Mouse (Mus musculus): Measurements from ENCODE around the gene S1pr4.

S1pr4 gene

DNA sequence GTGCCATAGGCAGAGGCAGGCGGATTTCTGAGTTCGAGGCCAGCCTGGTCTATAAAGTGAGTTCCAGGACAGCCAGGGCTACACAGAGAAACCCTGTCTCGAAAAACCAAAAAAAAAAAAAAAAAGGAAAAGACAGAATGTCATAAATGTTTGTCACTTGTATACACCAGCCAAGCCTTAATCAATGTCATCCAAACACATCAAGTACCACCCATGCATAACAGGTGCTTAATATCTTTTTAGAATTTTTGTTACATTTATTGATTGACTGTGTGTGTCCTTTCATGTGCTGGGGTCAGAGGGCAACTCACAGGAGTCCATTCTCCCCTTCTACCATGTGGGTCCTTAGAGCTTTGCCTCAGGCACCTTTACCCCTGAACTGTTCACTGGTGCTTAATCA lies at the start of gene S1pr4:
Gene S1pr4, minus strand, starts transcription at position 101 of the 400 bp plus-strand sequence.
- no peak for DNase-seq (ENCODE audit: low spot score)

DNA sequence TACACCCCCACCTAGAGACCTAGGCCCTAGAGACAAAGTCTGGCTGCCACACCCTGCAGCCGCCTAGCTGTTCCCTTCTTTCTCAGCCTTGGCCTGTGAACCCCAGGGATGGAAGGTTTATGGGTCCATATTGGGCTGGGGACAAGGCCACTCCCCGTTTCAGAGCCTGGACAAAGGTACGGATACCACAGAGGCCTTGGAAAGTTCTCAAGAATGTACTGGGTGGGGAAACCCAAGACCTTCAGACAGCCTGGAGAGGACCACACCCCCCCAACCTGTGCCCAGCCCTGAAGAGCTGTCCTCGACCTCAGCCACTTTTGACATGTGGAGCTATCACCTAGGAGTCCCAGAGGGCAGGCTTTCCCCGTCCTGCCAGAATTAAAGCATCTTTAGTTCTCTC lies 49.0 kb upstream of the S1pr4 start:
- no peak for DNase-seq (ENCODE audit: low spot score)

DNA sequence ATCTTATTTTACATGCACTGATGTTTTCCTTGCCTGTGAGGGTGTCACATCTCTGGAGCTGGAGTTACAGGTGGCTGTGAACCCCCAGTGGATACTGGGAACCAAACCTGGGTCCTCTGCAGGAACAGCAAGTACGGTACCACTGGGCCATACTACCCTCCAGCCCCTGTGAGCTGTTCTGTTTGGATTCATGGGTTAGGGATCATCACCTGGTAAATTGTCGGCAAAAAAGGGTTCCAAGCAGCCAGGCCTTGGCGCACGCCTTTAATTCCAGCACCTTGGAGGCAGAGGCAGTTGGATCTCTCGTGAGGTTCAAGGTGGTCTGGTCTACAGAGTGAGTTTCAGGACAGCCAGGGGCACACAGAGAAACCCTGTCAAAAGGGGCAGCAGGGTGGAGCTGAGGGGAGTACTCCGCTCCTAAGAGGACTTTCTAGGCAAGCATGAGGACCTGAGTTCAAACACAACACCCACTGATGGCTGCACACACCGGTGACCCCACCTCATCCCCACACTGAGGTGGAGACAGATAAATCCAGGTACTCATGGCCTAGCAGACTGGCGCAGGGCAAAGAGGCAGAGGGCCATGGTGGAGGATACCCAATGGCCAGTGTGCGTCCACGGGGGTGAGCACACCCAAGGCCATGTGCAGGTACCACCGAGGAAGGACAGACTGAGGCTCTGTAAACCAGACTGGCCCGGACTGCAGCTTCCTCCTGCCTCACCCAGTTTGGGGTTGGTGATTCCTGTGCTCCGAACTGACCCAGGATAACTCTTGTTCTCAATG lies 47.0 kb upstream of the S1pr4 start:
- DNase-seq (ENCODE audit: low spot score), result no peak

DNA sequence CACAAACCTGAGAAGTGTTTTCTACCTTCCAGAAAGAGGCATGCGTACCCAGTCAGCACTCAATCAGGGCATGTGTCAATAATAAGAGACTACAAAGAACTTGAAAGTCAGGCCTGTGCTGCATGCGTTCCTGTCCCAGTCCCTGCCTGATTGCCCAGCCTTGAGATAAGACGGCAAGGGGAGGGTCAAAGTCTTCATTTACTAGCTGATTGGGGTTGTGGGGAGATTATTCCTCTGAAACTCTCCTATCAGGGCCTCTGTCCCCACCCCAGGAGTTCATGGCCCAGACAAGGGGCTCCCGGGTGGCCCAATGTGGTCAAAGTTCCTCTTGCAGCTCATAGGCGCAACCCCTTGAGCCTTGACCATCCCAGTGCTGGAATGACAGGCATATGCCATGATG lies 46.4 kb upstream of the S1pr4 start:
- no peak for DNase-seq (ENCODE audit: low spot score)

DNA sequence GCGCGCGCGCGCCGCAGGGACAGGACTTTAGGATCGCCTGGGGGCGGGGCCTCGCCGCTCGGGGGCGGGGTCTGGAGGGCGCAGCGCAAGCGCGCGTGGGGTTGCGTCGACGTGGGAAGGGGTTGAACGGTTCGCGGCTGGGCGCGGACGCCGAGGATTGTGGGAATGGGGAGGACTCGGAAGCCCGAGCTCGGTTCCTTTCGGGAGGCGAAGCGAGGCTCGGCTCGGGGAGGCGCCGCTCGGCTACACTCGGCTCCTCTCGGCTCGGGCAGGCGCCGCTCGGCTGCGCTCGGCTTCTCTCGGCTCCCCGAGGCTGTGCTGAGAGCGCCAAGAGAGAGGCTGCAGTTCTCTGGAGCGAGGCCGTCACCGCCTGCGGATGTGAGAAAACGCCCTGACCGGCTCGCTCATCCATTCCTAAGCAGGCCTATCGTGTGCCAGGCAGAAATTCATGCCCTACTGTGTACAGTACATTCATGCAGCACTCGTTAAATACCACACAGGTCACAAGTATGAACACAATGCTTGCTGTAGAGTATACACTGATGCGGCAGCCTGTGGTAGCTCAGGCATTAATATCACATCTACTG lies 45.3 kb upstream of the S1pr4 start, which contains the start of gene Gna11:
Gene Gna11, minus strand, starts transcription at position 30 of the 587 bp plus-strand sequence.
- peak; percentile 100 for DNase-seq (ENCODE audit: low spot score)

DNA sequence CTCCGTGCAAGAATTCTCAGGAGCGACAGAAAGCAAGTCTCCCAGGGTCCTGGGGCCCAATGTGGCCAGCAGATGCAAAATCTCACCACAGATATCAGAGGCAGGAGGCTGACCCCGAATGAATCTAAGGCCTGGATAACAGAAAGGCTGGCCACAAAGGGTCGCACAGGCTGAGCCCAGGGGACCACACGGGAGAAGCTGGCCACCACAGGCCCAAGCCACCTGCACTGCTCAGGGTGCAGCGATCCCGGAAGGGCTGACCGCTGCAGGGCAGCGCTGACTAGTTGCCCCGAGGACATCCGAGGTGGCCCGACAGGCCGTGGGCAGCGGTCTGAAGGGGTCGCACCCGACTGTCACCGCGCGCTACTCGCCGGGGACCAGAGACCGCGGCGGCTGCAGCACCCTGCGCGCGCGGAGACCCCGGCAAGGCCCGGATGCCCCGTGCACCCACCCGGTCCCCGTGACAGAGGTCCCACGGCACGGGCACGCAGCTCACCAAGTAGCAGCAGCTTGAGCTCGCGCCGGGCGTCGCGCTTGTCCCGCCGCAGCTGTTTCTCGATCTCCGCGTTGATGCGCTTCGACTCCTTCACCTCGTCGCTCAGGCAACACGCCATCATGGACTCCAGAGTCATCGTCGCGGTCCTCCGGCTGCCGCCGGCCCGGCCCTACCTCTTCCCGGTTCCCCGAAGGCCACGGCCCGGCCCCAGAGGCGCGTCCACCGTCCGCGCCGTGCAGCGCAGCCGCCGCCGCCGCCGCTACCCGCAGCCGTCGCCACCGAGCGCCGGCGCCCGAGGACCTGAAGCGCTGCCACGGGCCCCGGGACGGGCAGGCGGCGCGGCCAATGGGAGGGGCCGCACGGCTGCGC lies 44.6 kb upstream of the S1pr4 start:
- no peak for DNase-seq (ENCODE audit: low spot score)

DNA sequence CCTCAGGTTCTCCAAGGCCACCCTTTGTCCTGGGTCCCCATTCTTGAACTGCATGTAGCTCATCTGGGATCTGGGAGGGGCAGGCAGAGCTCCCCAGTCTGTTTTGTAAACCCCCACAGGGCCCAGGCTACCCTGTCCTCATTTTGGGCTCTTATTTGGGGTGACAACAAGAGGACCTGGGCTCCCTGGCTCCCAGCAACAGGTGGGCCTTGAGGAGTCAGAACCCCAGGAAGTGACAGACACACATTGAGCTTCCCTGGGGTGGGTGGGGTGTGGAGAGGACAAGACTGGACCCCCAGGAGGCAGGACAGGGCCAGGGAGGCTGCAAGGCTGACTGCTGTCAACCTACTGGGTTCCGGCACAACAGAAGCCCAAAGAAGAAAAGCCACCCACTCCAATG lies 43.7 kb upstream of the S1pr4 start:
- no peak for DNase-seq (ENCODE audit: low spot score)

DNA sequence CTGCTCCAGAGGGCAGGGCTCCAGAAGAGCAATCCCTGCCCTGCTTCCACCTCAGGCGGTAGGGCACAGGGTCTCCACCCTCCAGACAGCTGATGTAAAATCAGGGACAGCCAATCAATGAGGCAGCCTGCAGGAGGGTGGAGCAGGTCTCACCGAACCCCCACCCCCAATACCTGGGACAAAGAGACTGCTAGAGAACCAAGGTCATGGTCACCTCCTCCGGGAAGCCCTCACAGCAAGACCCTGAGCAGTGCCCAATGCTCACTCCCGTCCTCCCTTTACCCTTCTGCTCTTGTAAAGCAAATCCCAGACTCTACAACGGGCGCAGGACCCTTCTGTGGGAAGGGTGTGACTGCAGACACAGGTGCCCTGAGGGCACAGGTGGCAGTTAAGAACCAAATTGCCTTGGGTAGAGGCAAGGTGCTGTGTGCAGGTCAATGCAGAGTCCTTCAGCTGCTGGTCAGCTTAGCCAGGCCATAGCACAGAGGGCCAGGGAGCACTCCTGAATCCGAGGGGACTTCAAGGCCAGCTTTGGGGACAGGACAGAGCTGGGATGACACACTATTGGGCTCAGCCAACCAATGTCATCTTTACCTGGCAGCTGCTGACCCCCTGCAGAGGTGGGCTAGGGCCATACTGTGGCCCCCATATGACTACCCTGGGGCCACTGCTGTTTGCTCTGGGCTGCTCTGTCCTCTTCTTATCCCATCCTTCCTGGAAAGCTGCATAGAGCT lies 43.0 kb upstream of the S1pr4 start:
- DNase-seq (ENCODE audit: low spot score), result no peak

DNA sequence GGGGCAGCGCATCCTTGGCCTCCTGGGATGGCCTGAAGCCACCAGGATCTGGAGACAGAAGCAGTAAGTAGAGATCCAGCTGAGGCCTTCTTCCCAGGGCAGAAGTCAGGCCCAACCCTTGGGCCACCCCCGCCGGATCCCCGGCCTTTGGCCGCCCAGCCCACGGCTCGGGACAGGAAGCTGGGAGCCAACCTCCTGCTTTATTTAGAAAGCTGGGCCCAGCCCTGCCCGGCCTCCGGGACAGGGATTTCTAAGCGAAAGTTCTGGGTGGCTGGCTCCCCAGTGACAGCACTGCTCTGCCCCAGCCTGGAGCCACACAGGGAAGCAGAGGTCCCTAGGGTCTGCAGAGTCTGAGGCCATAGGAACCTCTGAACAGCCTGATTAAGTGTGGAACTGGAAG lies 41.9 kb upstream of the S1pr4 start:
- DNase-seq (ENCODE audit: low spot score), result no peak

DNA sequence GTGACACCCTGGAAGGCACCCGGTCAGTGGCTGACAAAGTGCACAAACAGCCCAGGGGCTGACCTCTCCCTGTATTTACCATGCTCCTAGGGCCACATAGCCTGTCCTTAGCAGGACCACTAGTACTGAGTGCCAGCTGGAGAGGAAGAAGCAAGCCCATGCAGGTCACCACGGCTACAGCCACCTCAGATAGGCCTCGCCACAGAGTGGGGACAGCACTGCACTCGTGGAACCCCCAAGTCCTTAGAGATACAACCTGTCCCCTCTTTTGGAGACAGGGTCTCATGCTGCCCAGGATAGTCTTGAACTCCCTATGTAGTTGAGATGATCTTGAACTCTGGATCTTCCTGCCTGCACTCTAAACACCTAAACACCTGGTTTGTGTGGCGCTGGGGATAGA lies 41.4 kb upstream of the S1pr4 start:
- DNase-seq (ENCODE audit: low spot score), result no peak

DNA sequence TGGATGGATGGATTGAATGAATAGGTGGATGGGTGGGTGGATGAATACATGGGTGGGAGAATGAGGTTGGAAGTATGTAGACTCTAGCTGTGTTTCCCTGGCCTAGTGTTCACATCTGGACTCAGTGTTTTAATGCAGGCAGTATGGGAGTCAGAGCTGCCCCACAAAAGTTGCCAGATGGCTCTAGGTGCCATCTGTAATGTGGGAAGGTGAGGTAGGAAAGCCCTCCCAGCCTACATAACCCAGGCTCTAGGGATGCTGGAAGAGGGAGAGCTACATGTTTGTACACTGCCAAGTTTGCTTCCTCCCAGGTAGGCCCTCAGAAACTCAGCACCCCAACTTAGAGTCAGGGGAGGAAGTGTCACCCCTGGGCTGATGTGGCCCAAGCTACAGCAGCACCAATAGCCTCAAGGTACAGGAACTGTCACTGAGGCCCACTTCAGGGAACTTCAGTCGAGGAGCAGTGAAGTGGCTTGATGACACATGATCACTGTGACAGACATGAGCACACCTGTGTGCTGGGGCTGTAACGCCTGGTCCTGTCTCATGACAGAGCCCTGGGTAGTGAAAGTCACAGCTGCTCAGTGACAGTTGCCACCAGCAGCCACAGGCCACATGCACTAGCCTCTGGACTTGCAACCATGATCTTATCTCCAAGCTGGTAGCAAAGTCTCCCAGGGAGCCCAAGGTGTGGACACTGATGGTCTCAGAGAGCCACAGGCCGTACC lies 38.6 kb upstream of the S1pr4 start:
- DNase-seq (ENCODE audit: low spot score), result no peak

DNA sequence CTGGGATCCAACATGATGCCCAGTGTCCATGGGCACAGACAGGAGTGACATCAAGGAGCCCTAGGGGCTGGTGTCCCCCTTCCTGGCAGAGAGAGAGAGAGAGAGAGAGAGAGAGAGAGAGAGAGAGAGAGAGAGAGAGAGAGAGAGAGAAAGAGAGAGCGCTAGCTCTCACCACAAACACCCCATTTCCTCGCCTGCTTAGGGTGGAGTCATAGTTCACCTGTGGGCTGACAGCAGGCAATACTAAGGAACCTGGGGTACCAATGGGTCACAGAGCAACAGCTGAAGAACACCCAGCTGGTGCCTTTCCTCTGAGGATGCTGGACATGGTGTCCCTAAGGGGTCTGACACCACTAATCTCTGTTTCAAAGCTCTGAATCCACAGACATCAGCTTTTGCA lies 37.5 kb upstream of the S1pr4 start:
- no peak for DNase-seq (ENCODE audit: low spot score)

DNA sequence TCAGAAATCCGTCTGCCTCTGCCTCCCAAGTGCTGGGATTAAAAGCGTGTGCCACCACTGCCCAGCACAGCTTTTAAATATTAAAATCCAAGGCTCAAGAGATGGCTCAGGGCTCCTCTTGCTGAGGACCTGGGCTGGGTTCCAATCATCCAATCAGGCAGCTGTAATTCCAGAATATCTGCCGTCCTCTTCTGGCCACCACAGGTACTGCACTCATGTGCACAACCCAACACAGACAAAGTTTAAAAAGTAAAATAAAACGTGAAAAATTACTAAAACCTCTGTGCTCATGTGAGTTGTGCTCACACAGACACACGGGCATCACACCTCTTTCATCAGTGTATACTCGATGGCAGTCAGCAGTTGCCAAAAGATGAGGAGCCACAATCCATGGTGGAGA lies 36.8 kb upstream of the S1pr4 start:
- no peak for DNase-seq (ENCODE audit: low spot score)

DNA sequence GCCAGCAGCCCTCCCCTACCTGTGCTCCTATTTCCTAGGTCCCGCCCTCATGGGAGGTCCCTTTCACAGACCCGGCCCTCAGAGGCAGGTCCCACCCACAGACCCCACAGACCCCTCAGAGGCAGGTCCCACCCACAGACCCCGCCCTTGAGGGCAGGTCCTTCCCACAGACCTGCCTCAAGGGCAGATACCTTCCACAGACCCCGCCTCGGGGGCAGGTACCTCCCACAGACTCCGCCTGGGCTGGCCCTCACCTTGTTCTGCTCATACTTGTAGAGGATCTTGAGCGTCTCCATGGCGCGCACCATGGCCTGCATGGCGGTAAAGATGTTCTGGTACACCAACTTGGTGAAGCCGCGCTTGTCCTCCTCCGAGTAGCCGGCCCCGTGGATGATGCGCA lies 34.9 kb upstream of the S1pr4 start:
- DNase-seq (ENCODE audit: low spot score), result no peak

DNA sequence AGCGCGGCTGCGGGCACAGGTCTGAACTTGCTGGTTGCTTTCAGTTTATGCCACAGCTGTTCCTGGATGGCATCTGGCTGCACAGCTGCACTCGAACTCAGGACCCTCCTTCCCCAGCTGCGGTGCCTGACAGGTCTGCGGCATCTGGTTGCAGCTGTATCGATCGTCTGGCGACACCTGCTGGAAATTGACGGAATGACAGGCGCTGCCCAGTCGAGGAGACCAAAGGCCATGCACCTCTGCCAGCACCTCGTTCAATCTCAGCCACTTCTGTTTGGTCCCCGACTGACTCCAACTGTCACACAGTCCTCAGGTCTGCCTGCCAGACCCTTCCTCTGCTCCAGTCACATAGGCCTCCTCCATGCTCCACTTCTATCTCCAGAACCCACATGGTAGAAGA lies 26.8 kb upstream of the S1pr4 start:
- peak; percentile 77 for DNase-seq (ENCODE audit: low spot score)

DNA sequence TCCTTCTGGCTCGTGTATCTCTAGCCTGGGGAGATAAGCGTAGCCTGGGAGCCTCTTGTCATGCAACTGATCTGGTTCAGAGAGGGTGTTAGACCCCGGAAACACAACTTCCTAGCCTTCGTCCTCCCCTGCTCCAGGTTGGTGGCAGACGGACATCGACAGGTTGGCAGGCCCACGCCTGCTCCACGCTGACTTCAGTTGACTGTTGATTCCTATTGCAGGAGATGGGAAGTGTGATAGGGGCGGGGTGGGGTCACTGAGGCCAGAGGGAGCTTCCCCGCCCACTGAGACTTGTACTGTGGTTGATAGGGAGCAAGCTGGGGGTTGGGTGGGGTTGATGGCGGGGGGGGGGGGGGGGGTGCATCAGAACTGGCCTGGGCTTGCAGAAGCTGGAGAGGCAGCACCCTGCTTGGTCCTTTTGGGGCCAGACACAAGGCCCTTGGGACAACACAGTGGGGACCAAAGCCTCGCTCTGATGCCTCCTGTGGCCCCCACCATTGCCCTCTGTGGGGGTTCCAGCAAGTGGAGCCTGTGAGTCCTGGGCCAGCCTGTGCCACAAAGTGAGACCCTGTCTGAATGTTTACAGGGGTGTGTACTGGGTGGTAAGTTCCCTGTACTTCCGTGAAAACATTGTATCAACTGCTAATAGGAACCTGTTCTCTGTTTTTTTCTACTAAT lies 25.2 kb upstream of the S1pr4 start:
- DNase-seq (ENCODE audit: low spot score), result no peak

DNA sequence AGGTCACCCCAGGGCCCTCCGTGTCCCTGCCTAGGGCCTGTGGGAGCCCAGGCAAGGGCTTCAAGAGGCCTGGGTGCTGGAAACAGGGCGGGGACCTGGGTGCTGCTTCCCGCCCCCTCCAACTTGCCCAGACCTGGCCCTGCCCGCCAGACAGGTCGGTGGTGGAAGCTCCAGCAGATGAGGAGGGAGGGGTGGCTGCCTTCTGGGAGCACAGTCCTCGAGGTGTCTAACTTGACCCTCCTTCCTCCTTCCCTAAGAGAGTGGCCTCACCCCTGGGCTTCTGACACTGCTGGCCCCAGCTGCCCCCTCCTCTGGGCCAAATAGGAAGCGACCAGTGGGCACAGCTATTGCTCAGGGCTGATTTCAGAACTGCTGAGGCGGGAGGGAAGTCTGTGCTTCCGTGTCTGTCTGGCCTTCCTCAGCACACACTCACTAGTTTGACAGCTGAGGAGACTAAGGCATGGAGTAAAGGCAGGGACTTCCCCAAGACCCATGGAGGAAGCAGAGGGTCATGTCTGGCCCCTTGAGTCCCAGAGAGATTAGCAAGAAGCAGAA lies 24.2 kb upstream of the S1pr4 start, which contains the start of gene Gna15:
Gene Gna15, minus strand, starts transcription at position 175 of the 555 bp plus-strand sequence.
- no peak for DNase-seq (ENCODE audit: low spot score)

DNA sequence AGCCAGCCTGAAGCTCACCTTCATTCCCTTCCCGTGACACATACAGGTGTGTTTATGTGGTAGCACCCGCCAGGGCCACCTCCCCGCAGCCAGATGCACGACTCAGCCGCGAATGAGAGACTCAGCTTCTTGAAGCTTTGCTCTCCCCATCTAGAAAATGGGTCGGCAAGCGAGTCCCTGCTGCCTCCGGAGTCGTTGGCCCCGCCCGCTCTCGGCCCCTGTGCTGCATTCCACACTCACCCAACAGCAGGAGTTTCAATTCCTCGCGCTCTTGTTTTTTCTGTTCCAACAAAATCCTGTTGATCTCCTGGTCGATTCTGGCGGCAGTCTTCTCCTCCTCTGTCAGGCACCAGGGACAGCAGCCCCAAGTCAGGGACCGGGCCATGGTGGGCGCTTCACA lies 23.6 kb upstream of the S1pr4 start:
- DNase-seq (ENCODE audit: low spot score), result no peak

DNA sequence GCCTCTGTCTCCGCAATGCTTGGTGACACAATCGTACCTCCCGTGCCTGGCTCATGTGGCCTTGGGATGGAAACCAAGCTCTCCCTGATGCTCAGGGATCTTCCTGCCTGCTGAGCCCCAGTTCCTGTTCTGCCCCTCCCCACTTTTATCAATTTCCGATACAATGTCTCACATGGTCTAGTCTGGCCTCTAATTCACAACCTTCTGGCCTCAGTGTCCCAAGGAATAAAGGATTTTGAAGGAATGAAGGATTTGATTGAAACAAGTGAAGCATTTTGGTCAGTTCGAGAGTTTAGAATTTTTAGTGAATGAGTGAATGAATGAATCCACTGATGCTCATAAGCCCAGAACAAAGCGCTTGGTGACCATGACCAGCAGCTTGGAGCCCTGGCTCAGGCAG lies 23.2 kb upstream of the S1pr4 start:
- DNase-seq (ENCODE audit: low spot score), result no peak

DNA sequence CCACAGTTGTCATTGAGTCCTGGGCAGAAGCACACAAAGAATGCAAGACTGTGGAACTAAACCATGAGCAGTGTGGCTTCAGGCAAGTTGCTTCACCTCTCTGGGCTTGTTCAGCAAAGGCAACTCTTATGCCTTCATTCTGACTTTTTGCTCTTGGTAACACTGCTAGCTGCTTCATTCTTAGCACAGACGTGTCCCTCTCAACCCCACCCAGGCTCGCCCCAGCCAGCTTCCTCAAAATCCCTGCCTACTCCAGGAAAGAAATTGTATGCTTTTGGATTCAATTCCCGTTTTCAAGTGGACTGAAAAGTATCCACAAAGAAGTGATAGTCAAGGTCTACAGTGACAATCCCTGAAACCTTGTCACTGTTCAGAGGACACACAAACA lies 20.0 kb upstream of the S1pr4 start:
- DNase-seq (ENCODE audit: low spot score), result no peak
